Mouse (Mus musculus) cortical plate, adult 2 months (tissue): ENCODE results near the gene Olfr1291-ps1.

Source experiments
- CTCF ChIP-seq: fragments of 200-500 bp; IDR thresholded peaks from 2 replicates; pipeline ENCODE4 v1.5.1; 2011; ENCODE audit warnings: mild to moderate bottlenecking, control low read depth, low read length; ENCODE audit not compliant: insufficient read depth; ENCODE audit errors: extremely low read depth
- POLR2A ChIP-seq: fragments of 200-500 bp; IDR thresholded peaks from 2 replicates; pipeline ENCODE4 v1.6.1; 2011; ENCODE audit warnings: mild to moderate bottlenecking, low read length, control low read depth; ENCODE audit not compliant: insufficient read depth; ENCODE audit errors: extremely low read depth

DNA sequence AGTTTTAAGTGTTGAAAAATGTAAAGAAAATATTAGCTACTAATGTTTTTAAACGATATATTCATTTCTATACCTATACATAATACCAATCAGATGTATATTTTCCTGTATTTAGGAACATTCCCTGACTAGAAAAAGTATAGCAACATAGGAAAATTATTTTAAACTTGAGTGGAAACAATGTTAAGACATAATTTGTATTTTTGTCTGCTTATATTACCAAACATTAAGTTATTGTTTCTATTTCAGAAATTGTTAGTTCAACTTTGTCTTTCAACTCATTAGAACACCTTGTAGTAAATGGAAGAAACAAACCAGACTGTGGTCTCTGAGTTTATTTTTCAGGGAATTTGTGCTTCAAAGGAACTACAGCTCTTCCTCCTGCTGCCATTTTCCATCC is 48.1 kb upstream of the Olfr1291-ps1 start, which contains the start of gene Olfr1287:
- TF ChIP-seq POLR2A (no peak), CTCF (no peak)
